Mouse (Mus musculus) small intestine, adult 2 months (tissue): Measurements from ENCODE around the gene Pacrg.

Source experiments
- CTCF ChIP-seq: fragments of 200-500 bp; IDR thresholded peaks from 2 replicates; pipeline ENCODE4 v1.5.1; 2012; ENCODE audit warnings: low read depth, mild to moderate bottlenecking, control low read depth, inconsistent platforms, low read length, moderate library complexity, mixed read lengths; ENCODE audit not compliant: insufficient replicate concordance, insufficient read length; ENCODE audit errors: extremely low read depth
- POLR2A ChIP-seq: fragments of 200-500 bp; IDR thresholded peaks from 2 replicates; pipeline ENCODE4 v1.6.1; 2012; ENCODE audit warnings: low read depth, mild to moderate bottlenecking, control low read depth, inconsistent platforms, low read length, moderate library complexity

GRCm38 (mm10) chr17:10479020-10479707 lies 360.9 kb downstream of the Pacrg start:
- TF ChIP-seq CTCF, result no peak
- TF ChIP-seq POLR2A, result no peak
